Mouse (Mus musculus) right cerebral cortex, postnatal 36 days (tissue): ENCODE measurements around the gene Mphosph10.

Experiments used
- DNase-seq, 2 experiments: peaks; one replicate each; pipeline ENCODE4 v3.0.0; 2022; ENCODE audit warnings: low spot score in 2 of 2, mixed read lengths in 1 of 2

The Mphosph10 gene

DNA sequence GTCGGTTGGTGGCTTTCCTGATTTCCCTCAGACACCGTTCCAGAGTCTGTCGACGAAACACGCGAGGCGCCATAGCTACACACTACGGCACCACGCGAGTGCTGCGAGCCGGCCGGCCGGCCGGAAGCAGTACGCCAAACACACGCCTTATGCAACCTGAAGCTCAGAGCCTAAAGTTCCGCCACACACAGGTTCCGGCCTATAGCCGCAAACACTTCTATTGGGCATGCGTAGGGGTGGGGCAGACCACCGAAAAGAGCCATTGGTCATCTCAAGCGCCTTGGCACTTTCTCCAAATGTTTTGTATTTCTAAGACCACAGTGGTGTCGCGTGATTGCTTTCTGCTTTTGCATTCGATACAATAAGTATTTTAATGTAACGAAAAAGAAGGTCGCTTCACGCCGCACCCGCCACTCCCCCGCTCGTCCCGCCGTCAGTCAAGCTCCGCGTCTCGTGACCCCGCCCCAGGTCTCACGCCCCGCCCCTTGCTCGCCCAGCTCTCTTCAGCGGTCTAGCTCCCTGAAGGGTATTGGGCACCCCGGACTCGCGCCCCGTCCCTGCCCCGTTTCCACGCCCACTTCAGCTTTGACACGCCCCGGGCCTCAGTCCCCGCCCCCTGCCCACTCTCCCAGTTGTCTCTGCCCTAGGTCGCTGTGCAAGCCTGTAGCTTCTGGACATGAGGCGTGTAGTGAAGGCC is at the start of gene Mphosph10, which contains the start of gene Mcee:
Mphosph10 (minus strand) TSS at position 147 of the 697 bp plus-strand sequence.
Mcee (plus strand) TSS at position 486 of the 697 bp plus-strand sequence.
- DNase-seq, result peak; percentile 90 to 92

DNA sequence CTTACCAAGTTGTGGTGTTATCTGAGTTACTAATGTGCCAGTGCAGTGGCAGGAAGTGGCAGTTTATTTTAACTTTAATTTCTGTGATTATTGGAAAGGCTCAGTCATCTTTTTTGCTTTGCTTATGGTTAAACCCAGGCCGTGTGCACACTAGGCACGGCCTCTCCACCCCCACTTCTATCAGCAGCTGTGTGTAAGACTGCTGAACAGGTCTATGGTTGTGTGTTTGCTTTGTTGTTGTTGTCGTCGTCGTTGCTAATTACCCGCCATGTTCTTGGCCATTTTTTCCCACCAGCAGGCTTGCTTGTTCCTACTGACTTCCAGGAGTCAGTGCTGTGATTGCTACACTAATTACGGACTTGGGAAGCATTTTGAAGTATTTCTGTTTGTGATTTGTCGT is 48.5 kb upstream of the Mphosph10 start:
- DNase-seq, result no peak

DNA sequence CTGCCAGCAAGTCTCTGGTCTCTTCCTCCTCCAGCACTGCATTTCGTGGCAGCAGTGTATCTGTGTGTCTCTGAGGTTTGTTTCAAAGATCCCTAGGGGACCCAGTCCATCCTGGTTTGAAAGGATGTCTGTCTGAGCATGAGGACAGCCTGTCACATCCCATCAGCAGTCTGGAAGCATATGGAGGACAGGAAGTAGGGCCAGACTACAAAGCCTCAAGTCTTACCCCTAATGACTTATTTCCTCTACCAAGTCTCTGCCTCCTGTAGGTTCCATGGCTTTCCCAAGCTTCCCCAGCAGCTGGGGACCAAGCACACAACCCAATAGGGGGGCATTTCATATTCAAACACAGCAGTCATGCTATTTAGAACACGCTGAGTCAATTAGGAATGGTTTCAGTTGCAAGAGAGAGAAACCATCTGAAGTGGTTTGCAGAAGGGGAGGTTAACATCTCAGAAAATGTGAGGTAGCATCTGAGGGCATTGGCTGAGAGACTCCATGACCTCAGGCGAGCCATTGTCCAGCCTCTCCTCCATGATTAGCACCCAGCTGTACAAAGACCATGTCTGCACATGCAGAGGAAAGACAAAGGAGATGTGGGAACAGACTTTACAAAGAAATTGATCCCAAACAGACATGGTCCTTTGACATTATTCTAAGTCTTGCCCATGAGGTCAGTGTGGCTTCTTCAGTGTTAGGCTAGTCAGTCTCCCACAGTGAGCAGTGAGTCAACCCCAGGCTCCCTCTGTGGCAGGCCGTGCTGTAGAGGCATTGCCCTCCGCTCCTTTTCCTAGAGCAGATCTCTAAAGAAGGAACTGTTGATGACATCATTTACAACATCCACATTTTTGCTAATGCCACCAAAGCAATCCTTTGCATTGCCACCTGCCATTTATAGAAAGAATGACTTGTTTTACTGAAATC is 47.8 kb upstream of the Mphosph10 start:
- DNase-seq, result no peak

DNA sequence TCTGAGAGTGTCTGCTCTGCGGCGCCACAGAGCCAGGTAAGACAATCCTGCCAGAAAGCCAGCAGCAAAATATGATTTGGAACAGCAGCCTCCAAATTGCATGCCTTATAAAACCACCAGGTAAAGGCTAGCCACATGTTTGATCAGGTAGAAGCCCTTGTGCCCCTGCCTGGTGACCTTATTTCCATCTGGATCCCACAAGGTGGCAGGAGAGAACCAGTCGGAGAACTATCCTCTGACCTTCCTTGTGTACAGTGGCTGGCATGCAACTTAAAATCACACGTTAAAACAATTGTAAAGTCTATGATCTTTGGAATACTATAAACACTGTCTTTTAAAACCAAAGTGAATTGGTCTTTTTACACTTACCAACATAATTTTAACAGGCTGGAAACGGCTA is 32.8 kb upstream of the Mphosph10 start:
- DNase-seq, result no peak

DNA sequence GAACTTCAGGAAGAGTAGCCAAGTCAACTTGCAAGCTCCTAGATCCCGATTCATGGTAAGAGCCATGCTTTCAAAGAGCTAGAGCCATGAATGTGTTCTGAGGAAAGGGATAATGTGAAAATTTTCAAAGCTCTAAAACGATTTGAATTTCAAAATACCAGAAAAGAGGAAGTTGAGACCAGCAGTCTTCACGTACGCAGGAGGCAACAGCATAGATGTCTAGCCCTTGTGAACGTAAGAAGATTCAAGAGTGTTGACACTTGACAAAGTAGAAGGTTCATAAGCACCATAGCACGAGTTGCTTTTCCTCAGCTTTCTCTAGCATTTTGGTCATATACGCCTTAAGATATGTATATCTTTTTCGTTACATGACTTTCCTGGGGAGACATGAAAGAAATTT is 11.9 kb upstream of the Mphosph10 start:
- DNase-seq, result no peak

DNA sequence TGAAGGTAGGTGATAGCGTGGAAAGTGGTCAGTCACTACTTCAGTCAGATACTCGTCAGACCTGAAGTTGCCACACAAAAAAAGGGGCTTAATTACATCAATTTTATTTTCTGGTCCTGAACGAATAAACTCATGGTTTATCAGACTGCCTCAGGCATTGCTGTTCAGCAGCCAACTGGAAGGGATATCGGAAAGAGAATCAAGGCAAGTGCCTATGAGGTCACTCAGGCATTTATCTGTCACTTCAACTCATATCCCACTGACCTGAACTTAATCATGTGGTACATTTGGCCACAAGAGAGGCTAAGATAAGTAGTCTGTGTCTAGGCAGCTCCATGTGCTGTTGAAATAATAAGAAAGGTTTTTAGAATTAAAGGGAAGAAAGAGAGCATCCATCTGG is 10.4 kb upstream of the Mphosph10 start:
- DNase-seq, result no peak

DNA sequence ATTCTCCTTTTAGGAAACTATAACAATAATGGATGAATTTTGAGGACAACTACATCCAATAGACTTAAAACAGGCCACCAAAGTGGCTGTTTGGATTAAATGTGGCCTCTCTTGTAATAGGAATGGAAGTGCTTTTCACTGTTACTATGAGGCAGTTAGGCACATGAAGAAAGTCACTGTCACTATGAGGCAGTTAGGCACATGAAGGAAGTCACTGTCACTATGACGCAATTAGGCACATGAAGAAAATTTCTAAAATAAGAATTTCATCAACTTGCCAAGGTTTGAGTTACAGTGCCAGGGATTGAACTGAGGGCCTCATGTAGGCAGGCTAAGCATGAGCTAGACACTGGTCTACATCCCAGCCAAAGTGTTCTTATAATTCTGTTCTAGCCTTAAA is 8.7 kb upstream of the Mphosph10 start:
- no peak for DNase-seq

DNA sequence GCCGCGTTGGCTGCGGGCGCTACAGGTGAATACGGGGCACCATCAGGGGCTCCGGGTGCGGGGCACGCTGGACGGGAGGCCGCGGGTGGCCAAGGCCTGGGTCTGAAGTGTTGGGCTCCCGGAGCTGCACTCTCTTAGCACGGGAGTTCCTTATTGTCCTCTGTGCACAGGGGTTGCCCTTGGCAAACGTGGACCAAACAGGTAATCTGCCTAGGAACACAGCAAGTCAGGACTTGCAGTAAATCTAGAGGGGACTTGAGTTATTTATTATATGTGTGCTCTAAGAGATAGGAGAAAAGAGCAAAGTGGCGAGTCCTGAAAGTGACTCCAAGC is 717 bp upstream of the Mphosph10 start:
- DNase-seq, result no peak

DNA sequence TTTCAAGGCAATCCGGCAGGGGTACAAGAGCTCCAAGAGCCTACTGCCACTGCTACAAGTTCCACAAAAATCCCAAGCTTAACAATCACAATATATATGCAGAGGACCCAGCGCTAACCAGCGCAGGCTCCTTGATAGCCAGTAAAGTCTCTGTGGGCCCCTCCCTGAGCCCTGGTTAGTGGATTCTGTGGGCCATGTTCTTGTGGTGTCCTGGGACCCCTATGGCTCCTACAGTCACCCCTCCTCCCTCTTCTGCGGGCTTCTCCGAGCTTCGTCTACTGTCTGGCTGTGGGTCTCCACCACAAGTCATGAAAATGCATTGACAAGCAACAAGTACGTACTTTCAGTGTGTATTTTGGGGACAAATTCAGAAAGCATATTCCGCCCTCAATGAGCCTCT is 589 bp downstream of the Mphosph10 start:
- peak in 1 of 2 experiments; percentile 8 for DNase-seq

DNA sequence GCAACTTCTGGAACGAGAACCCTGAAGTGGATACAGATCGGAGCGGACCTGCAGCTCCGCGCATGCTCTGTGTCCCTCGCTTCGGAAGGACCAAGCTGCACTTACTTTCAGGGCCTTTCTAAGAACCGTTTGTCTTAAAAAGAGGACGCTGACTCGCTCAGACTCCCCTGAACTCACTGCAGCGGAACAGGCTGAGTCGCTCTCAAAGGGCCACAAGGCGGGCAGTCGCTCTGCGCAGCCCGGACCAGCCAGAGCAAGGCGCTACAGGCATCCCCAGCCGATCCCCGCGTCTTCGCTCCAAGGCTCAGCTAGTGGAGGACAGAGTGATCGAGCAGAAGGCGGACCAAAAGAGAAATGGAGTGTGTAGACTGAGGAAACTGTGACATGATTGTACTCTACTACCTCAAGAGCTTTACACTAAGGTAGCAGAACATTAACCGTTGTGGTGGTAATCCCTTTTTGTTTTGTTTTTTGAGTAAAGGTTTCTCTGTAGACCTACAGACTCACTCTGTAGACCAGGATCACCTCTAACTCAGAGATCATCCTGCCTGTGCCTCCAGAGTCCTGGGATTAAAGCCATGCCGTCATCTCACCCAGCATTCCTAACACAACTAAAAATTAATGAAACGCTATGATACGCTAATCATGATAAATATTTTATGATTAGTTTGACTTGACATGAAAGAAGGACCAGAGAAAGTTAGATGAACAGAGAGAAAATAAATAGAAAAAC is 18.1 kb downstream of the Mphosph10 start, which contains the start of gene Fan1:
Fan1 (minus strand) TSS at position 266 of the 733 bp plus-strand sequence.
- DNase-seq, result peak; percentile 81 to 82

DNA sequence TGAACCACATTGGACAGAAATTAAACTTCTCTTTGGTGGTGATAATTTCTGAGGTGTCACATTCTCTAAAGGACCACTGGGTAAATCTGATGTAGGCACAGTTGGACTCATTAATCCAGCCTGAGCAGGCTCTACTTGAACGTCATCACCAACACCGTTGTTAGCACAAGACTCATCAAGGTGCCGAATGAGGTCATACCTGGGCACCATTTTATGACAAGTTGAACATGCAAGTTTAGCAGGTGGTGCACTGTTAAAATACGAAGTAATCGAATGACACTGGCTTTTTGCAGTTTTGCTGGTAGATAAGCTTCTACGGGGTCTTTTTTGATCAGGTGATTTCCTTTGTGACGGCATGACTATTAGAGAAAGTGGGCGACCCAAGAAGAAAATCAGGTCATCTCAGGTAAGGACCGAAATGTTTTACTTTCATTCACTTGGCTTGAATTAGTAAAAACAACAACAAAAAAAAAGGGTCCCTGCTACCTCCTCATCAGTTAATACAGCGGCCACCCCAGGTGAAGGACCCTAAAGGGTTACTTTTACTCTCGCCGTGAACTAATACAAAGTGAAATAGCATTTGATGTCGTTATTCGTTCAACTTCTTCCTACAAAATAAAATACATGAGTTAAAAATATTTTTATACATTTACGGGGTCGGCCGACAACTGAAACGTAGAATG is 18.8 kb downstream of the Mphosph10 start:
- no peak for DNase-seq

DNA sequence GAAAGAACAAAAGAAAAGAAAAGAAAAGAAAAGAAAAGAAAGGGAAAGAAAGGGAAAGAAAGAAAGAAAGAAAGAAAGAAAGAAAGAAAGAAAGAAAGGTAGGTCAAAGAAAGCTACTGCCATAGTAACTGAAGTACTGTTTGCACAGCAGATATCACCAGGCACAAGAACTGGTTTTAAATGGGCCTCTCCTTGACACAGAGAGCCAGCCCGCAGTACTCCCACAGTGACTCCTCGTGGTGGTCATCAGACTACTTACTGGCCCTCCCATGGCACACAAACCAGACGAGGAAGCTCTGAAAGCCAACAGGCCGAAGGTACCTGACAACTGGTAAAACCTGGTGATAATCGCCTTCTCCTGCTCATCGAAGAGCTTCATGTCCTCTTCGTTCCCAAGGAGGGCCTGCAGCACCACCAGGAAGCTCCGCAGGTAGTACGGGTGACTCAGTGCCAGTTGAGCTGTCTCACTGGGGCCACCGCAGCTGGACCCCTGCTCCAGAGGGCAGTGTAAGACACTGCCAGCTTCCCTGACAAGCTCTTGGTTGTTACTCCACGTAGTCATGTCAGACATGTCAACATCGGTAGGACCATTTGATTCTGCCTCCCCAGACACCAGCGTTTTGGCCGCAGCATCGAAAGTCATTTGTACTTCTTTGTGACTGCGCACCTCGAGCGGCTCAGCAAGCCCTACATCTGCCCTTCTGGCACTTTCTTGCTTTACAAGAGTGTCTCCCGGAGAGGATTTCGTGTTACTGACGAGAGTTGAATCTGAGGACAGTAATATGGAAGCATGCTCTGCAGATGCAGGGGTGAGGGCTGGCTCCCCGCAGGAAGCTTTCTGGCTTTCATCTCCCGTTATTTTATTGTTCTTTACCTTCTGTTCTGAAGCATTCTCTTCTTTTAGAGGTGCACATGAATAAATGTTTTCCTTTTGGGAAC is 19.9 kb downstream of the Mphosph10 start:
- DNase-seq, result no peak

DNA sequence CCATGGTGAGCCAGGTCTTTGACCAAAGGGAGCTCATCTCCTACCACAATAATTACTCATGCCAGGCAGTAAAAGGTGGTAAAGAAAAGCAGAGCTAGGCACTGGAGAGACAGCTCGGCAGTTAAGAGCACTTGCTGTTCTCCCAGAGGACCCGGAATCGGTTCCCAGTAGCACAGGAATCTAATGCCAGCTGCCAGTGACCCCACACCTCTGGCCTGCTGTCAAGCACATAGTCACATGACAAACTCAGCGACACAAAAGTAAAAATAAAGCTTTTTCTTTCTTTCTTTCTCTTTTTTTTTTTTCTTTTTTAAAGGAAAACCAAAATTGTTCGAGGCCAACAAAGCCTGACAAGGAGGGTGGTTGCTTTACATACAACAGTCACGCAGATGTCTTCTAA is 22.2 kb downstream of the Mphosph10 start:
- no peak for DNase-seq

DNA sequence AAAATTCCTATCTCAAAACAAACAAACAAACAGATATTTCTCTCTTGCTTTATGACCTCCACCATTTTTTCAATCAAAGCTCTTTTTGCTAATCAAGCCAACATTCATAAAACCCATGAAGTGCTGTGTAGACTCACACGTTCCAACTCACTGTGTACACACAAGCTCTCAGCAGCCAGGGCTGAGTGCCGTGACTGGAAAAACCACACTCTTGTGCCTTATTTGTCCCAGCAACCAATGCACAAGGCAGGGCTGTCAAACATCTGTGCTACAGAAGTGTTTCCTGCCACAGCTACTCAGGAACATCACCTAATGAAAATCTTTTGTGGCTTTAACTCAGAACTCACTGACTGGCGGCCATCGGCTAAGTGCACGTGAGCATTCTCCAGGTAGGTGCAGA is 26.2 kb downstream of the Mphosph10 start:
- no peak for DNase-seq

DNA sequence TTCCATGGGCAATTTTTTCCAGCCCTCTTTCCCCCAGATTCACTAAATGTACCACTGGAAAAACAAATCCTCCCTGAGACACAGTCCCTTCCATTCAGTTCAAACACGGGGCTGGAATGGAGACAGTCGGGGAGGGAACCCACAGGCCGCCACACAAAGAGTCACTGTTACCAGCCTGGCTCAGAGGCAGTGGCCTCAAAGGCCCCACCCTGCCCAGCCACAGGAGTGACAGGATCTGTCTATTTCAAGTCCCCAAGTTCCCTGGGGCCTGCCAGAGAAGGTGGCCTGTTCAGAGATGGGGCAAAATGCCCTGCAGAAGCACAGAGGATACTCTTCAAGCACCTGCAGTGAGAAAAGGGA is 31.5 kb downstream of the Mphosph10 start:
- DNase-seq, result peak in 1 of 2 experiments; percentile 30

DNA sequence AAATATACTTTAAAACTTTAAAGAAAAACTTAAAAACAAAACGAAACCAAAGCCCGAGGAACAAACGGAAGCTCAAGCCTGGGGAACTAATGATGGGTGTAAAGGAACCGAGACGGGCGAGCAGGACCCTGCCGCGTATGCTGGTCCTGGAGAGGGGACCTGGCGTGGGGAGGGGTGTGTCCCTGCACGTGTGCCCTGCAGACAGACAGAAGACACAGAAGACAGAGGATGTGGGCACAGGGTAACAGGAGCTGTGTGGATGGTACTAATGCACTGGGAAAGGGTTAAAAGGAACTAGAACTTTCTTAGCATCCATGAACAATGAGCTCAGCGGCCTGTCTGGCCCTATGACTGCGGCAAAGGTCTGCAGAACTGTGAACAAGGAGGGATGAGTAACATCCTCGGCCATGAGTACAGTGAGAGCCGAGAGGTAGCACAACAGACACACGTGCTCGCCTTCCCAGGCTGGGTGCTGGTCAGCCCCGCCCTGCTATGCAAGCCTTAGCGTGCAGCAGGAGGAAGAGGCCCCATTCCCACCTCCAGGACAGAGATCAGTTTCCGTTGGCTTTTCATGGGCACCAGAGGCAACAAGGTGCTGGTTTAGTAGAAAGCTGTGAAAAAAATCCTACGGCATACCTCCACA is 32.0 kb downstream of the Mphosph10 start:
- no peak for DNase-seq

DNA sequence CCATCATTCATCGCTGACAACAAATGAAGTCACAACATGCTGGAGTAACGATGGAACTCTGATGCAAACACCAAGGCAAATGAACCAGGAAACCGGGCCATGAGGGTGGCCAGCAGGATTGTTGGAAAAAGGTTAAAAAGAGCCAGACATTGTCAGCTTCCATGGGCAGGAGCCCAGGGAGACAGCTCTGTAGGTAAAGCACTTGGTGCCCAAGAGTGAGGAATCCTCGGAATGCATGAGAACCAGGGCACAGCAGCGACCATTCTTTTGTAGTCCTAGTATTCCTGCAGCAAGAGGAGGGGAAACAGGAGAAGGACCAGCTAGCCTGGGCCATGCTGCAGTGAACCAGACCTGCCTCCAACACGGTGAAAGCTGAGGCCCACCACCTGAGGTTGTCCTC is 33.4 kb downstream of the Mphosph10 start:
- no peak for DNase-seq

DNA sequence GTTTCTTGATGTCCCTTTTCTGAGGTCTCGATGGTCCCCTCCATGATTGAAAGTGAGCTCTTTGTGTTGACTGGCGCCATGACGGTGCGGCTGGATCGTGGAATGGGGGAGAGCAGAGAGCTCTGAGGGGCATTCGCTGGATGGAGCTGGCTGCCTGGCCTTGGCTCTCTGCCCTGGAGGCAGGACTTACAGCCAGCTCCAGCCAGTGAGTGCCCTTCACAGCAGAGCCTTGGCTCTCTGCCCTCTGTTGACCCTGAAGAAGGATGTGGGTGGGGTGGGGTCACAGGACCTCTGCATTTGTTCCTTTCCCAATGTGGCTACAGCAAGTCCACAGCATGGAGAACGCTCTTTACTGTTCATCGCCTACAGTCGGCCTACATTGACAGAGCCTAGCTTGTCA is 34.7 kb downstream of the Mphosph10 start:
- DNase-seq, result peak; percentile 49 to 53

DNA sequence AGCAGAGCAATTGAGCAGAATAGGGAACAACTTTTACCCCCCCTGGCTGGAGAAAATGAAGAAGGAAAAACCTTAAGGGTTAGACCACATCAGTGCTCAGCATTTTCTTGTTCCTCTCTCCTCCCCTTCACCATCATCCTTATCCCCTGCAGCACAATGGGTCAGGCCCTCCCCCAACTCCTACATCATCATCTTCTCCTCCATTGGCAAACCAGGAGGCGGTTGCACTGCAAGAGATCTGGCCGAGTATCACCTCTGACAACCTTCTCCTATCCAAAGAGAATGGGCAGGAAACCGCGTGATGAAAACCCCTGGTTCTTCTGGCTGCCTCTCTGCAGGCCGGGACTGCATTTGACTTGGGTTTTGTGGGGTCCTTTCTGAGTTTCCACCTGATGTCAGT is 35.4 kb downstream of the Mphosph10 start:
- no peak for DNase-seq

DNA sequence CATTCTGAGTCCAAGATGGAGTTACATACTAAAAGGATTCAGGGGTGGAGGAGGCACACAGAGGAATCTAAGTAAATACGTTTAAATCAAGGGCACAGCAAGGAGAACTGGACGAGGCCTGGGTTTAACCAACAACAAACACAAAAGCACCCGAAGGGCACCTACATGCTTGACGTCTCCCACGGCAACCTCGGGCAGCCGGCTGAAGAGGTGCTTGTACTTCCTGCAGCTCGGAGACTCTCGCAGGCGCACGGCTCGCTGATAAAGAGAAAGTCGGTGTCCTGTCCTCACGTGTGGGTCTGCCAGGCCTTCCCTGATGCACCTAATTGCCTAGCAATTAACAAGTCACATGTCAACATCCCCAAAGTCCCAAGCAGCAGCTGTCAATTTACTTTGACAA is 37.9 kb downstream of the Mphosph10 start:
- DNase-seq, result no peak
